Mouse (Mus musculus): ENCODE data around the gene Srgap2.

The Srgap2 gene

DNA sequence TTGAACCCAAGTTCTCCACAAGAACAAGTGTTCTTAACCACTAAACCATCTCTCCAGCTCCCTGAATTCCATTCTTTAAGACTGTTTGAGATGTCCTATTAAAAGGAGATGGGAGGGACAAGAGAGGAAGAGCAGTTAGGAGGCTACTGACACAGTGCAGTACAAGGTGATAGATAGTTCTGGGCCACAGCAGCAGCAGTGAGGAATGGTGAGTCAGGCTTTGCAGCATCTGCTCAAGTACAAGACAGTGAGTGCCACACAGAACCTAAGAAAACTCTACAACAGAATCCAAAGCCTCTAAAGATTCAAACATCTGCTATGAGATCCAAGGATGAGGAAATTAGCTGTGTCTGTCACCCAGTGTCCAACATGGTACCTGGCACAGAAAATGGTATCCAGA is 51.8 kb downstream of the Srgap2 start:
- in situ Hi-C loops (cut with MboI; ENCODE audit: low sequenced_read_pairs) = no loop called here

DNA sequence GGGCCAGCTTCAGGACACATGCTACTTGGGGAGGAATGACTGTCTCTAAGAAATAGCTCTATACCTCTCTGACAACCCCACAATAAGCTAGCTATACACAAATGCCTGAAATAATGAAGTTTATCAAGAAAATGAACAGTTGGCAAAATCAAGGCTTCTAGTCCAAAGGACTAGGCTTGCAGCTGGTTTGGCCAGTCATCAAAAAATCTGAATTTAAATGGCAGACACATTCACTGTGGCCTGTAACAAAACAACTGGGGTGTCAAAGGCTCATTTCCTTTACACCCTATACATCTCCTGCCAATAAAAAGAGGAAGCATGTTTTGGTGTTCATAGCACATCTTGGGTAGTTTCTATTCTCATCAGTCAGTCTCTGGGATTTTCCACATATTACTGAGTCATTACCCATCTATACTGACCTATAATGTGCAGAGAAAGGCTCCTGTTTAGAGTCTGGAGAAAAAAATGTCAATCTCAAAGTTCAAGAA is 53.5 kb downstream of the Srgap2 start:
- in situ Hi-C loops (cut with MboI; ENCODE audit: low sequenced_read_pairs) = no loop called here

DNA sequence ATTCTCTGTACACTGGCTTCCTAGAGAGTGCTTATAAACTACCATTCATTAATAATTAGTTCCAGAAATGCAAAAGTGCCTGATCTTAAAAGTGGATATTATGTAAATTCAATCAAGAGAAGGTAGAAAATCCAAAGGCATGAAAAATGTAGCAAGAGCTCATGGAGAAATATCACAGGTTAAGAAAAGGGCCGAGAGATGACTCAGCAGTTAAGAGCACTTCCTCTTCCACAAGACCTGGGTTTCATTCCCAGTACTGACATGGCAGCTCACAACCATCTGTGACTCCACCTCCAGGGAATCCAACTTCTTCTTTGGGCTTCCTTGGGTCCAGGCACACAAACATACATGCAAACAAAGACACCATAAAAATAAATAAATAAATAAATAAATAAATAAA is 56.6 kb downstream of the Srgap2 start:
- in situ Hi-C loops (cut with MboI; ENCODE audit: low sequenced_read_pairs) = no loop called here

GRCm38 (mm10) chr1:131465855-131466254 is 61.3 kb downstream of the Srgap2 start:
- in situ Hi-C loops (cut with MboI; ENCODE audit: low sequenced_read_pairs) = no loop called here

- in situ Hi-C loops (cut with MboI; ENCODE audit: low sequenced_read_pairs) = no loop called here
These were observed 63.1 kb downstream of the Srgap2 start for GRCm38 (mm10) chr1:131463953-131464627.

GRCm38 (mm10) chr1:131462541-131463067 is 64.5 kb downstream of the Srgap2 start:
- in situ Hi-C loops (cut with MboI; ENCODE audit: low sequenced_read_pairs) = no loop called here

- in situ Hi-C loops (cut with MboI; ENCODE audit: low sequenced_read_pairs) = no loop called here
These were observed 66.1 kb downstream of the Srgap2 start for GRCm38 (mm10) chr1:131460914-131461530.

DNA sequence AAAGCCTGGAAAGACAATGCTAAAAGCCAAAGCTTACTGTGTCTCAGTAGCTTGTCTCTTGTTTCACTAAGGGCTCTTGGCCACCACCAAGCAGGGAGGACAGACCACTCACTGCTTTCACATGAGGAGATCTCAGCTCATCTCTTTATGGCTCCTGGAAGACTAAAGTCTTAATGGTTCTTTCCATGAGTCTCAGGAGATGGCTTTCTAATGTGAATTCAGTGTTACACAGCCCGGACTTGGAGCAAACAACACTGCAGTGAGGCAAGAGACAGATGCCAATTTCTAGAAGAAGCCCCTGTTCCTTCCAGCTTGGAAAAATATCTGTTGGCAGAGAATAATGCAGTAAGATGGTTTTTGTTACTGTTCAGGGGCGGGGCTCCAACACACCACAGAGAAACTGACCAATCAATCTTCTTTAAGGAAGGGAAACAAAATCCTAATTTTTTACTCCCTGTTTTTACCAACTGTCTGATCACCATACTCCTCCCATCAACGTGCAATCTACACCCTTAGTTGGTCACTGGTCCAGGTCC is 71.7 kb downstream of the Srgap2 start:
- in situ Hi-C loops (cut with MboI; ENCODE audit: low sequenced_read_pairs) = no loop called here

GRCm38 (mm10) chr1:131454386-131454785 is 72.8 kb downstream of the Srgap2 start:
- in situ Hi-C loops (cut with MboI; ENCODE audit: low sequenced_read_pairs) = no loop called here

DNA sequence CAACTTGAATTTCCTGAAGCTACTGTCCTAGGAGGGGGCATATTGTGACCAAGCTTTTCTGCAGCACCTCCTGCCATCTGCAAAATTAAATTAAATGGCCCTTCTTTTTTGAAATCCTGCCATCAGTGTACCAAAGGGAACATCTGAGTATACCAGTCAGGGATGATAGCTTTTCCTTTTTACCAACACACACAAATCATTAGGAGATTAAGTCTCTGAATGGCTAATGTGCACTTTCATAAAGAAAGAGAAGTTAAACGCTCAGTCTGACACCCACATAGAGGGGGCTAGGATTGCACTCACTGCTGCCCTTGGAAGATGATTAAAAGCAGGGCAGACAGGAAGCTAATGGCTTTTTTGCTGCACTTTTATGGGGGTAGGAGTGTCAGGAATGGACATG is 73.8 kb downstream of the Srgap2 start:
- in situ Hi-C loops (cut with MboI; ENCODE audit: low sequenced_read_pairs) = no loop called here

- in situ Hi-C loops (cut with MboI; ENCODE audit: low sequenced_read_pairs) = no loop called here
These were observed 78.8 kb downstream of the Srgap2 start for GRCm38 (mm10) chr1:131448373-131448772.

DNA sequence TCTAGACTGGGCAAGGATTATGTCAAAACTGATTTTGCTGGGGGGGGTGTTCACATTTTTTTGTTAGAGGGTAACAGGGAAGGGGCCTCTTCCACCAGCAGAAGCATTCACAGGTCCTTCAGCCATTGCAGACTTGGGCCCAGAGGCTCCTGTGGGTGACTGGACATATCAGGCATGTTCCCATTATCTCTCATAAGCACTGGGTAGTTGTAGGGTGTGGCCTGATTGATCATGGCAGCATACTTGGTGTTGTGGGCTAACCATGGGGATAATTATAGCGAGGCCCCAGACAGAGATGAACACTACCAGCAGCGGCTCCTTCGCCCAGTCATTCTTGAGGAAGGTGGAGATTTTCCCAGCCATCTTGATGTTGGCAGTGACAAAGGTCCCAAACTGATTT is 79.8 kb downstream of the Srgap2 start:
- in situ Hi-C loops (cut with MboI; ENCODE audit: low sequenced_read_pairs) = no loop called here

DNA sequence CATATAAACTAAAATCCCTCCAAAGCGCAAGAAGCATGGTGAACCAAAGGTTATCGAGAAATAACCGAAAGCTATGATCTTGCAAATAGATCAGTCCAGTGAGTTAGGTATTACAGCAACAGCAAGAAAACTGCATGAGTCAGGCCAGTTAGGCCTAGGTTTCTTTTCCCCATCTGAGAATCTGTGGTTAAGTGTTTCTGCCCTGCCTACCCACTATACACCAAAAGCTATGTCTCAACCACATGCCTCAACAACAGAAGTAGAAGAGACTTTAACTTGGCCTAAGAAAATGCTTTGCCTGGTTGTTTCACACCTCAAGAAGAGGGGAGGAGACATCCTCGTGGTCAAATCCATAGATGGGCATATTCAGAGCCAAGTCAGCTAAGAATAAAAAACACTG is 80.6 kb downstream of the Srgap2 start:
- in situ Hi-C loops (cut with MboI; ENCODE audit: low sequenced_read_pairs) = no loop called here

GRCm38 (mm10) chr1:131438556-131438955 is 88.6 kb downstream of the Srgap2 start:
- in situ Hi-C loops (cut with MboI; ENCODE audit: low sequenced_read_pairs) = no loop called here

DNA sequence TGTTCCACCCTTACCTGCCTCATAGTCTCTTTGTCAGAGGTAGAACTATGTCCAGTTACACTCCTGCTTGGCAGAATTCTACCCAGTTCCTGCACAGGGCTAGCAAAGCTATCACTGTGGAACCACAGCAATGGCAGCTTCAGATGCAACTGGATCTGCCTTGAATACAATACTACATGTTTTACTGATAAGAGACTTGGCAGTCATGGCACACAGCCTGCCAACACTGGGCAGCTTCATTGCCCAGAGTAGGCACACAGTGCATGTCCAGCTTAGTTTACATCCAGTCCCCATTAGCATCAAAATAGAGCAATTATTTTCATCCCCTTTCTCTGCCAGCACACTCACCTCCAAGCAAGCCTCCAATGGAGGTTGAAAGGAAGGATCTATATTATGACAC is 89.2 kb downstream of the Srgap2 start:
- in situ Hi-C loops (cut with MboI; ENCODE audit: low sequenced_read_pairs) = no loop called here

DNA sequence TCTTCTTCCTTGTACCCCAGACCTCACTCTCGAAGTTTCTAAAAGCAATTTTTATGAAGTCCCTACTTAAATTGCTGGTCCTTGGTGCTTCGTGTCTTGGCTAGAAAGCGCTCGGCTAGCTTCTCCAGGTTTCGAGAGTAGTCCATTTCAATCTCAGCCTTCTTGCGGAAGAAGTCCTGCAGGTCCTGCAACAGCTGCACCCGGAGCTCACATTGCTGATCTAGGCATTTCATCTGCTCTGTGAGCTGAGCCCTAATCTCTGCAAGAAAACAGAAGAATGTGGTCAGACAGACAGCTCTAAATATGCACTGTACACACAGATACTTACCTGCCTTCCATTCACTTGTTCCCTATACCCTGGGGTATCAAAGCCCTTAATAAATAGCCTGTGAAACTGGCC is 90.5 kb downstream of the Srgap2 start:
- in situ Hi-C loops (cut with MboI; ENCODE audit: low sequenced_read_pairs) = no loop called here

DNA sequence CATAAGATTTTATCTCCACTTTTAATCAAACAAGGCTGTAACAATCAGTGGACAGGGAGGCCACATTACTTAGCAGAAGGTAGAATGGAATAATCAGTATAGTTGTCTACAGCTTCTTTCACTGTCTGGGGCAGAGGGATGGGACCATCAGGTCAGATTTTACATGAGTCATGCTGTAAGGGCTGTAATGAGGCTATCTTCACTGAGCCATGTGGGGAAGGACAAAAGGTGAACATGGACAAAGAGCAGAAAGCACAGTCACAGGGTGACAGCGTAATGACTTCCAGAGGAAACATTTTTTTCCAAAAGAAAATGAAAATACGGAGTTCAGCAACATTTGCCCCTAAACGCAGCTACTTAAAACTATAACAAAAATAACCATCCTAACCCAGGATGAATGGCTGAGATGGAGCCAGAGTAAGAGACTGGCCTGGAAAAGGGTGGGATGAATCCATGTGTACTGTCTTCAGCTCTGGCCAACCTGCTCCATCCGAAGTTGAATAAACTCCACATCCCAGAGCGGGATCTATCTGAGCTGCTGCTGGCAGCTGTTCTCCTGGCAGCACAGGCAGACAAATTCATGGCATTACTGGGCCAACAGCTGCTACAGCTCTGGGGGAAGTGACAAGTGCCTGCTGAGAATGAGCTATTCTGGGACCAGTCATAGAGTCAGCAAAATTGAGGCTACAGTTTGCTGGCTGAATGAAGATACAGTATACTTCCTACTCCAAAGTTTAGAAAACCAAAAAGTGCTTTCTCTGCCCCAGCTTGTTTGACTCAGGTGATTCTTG is 95.5 kb downstream of the Srgap2 start:
- in situ Hi-C loops (cut with MboI; ENCODE audit: low sequenced_read_pairs) = no loop called here

GRCm38 (mm10) chr1:131427140-131427821 is 99.9 kb downstream of the Srgap2 start:
- in situ Hi-C loops (cut with MboI; ENCODE audit: low sequenced_read_pairs) = no loop called here

DNA sequence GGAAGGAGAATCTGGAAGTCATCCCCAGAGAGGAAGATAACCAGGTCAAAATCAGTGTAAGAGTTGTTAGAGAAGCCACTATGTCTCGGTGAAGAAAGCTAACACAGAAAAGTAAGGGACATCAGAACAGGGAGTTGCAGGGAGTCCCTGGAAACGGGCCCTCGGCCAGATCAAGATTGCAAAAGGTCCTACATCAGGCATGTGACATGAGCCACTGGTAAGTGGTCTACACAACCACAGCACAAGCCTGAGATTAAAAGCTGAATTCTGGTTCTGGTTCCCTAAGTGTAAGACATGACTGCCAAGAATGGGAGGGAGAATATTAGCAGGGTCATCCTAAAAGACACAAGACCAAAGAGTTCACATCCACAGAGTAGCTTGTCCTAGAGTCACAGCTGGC is 104.1 kb downstream of the Srgap2 start:
- in situ Hi-C loops (cut with MboI; ENCODE audit: low sequenced_read_pairs) = no loop called here

DNA sequence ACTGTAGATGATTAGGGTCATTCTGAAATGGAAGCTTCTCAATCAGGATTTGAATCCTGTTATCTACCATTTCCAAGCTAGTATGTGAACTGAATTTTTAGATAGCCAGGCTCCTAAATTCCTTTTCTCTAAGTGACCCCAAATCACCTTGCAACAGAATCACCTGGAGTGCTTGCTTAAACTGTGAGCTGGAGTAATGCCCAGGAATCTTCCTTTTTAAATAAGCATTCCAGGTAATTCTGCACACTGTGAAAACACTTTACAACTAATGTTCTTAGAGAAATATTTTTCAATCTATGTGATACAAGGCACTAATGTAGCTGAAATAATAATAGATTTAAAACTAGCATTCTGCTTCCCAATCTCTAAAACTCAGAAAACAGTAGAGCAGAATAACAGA is 106.0 kb downstream of the Srgap2 start:
- in situ Hi-C loops (cut with MboI; ENCODE audit: low sequenced_read_pairs) = no loop called here

- in situ Hi-C loops (cut with MboI; ENCODE audit: low sequenced_read_pairs) = no loop called here
These were observed 106.5 kb downstream of the Srgap2 start for GRCm38 (mm10) chr1:131420660-131421059.
